Mouse (Mus musculus): ENCODE measurements around the gene Cnksr2.

Gene Cnksr2

GRCm38 (mm10) chrX:158043057-158043843 is at the start of gene Cnksr2:
Cnksr2 (minus strand) TSS chrX:158043294.
- peak in 1 of 2 experiments; percentile 22 for DNase-seq

- DNase-seq, result no peak
Observed at GRCm38 (mm10) chrX:158043844-158044140, 698 bp upstream of the Cnksr2 start.

GRCm38 (mm10) chrX:158042255-158043056 is 638 bp downstream of the Cnksr2 start:
- DNase-seq, result peak in 1 of 2 experiments; percentile 34

DNA sequence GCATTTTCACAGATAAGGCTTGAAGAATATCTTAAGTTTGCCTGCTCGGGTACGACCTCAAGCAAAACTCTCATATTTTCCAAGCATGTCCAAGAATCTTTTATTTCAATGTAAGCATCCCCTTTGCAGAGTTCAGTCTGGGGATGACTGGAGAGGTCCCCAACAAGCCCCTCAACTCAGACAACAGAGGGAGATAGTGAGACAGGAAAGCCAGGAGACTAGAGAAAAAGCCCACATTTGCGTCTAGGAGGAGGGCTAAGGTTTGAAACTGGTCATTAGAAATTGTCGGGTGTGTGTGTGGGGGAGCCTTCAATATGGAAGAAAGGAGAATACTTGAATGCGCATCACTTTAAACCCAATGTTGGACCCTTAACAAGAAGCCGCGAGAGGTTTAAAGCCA is 1.4 kb downstream of the Cnksr2 start:
- DNase-seq, result peak in 1 of 2 experiments; percentile 1

DNA sequence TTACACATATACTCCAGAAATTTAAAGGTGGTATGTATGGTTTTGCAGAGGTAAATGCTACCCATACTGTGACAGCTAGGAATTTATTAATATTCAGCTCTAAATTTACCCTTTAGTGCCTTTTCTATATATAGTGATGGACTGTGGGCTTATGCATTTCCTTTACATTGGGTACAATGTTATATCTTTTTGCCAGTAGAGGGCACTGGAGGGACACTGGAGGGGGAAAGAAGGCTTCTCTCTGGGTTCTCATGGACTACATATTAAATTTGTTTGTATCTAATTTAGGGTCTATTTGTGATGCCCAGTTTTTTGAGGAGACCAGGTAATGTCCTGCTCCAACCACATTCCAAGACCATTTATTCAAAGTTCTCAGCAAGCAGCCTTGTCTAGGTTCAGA is 91.4 kb downstream of the Cnksr2 start:
- no peak for DNase-seq

DNA sequence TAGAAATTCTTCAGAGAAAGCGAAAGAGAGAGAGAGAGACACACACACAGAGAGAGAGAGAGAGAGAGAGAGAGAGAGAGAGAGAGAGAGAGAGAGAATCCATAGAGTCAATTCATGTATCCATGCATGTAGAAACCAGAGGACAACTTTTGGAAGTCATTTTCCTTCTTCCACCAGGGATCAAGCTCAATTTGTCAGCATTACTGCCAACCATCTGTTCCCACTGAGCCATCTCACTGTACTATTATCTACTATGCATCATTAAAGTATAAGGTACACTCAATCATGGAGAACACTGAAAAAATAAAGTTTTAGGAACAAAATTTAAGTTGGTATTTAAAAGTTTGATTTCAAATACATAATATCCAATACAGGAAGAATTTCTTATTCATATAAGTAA is 93.8 kb downstream of the Cnksr2 start:
- no peak for DNase-seq

- DNase-seq, result no peak
Observed at GRCm38 (mm10) chrX:157945121-157945520, 98.0 kb downstream of the Cnksr2 start.

GRCm38 (mm10) chrX:157936611-157937010 is 106.5 kb downstream of the Cnksr2 start:
- no peak for DNase-seq

DNA sequence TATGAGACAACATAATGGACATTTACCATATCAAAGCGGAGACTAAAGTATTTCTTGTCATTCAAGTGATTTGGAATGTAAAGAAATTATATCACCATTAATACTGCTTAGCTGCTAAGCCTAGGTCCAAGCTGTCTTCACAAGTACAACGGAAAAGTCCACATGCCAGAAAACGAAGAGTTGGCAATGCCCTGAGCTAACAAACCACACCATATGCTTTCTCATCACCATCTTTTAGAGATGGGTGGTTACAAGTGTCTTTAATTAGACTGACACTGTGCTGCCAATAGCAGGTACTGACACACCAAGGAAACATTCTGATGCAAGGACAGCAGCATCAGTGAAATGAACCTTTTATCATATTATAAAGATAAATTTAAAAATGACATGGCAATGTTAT is 123.0 kb downstream of the Cnksr2 start:
- DNase-seq, result no peak

- DNase-seq, result no peak
Observed at GRCm38 (mm10) chrX:157829983-157830382, 213.1 kb downstream of the Cnksr2 start.

GRCm38 (mm10) chrX:157818921-157819260 is 224.2 kb downstream of the Cnksr2 start:
- no peak for DNase-seq

GRCm38 (mm10) chrX:157818207-157818920 is 224.7 kb downstream of the Cnksr2 start, which contains the start of gene Klhl34:
Klhl34 (plus strand) TSS chrX:157818435.
- no peak for DNase-seq

DNA sequence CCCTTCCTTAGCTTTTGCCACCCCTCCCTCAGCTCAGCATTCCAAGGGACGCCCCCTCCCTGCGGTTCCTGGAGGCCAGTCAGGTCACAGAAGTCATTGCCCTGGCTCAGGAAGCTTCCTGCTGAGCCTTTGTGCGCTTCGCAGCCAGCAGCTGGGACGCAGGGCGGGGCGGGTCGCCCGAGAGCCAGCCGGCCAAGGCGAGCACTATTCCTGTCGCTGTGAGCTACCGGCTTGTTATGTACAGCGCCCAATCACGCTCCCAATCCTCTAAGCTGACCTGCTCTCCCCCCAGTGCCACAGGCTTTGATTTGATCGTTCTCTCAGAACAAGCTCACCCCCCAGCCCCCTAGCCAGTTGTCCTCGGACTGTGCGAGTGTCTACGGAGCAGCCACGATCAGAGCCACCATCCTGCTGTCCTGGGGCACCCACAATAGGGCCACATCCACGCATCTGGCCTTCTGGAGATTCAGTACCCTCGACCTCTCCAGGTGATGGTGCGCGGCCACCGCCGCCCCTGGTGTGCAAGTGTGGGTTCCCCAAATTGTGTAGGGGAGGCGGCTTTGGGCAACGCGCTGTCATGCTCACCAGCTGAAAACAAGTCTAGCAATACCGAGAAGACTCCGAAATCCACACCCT is 225.4 kb downstream of the Cnksr2 start:
- DNase-seq, result peak in 1 of 2 experiments; percentile 6

- no peak for DNase-seq
Observed at GRCm38 (mm10) chrX:157809721-157810120, 233.4 kb downstream of the Cnksr2 start.

DNA sequence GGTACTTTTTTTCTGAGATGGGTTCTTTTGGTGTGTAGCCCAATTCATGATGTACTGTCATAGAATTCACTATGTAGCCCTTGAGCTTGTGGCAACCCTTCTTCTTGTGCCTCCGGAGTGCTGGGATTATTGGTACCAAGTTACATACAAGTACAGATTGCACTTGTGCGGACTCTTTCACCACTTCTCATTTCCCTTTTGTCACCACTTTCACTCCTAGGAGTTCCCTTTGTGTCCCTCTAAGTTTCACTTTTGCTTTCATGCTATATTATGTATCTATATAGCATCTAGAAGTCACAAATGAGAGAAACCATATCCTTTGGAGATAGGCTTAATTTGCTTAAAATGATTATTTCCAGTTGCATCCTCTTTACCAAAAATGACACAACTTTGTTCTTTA is 241.4 kb downstream of the Cnksr2 start:
- DNase-seq, result no peak
